Mouse (Mus musculus) thymus, postnatal 0 days (tissue): ENCODE measurements around the gene Usp19. TPM values are rescaled to one million over a fixed set of nuclear protein-coding genes. Genes with fewer than 3 reads are reported as not detected.

Experiments used
- DNase-seq: peaks from one replicate; pipeline ENCODE4 v3.0.0-alpha.2; 2015; ENCODE audit warnings: low spot score
- polyA plus RNA-seq: library from polyadenylated mRNA; unstranded; fragments of >200 nt; fragmentation: Nextera tagmentation; extraction: Ambion mirVana; gene quantifications from 2 replicates; pipeline ENCODE4 v1.2.1, GENCODE M21; 2015

Usp19 gene
- polyA plus RNA-seq = 52.3 and 57.7 TPM in 2 replicates

DNA sequence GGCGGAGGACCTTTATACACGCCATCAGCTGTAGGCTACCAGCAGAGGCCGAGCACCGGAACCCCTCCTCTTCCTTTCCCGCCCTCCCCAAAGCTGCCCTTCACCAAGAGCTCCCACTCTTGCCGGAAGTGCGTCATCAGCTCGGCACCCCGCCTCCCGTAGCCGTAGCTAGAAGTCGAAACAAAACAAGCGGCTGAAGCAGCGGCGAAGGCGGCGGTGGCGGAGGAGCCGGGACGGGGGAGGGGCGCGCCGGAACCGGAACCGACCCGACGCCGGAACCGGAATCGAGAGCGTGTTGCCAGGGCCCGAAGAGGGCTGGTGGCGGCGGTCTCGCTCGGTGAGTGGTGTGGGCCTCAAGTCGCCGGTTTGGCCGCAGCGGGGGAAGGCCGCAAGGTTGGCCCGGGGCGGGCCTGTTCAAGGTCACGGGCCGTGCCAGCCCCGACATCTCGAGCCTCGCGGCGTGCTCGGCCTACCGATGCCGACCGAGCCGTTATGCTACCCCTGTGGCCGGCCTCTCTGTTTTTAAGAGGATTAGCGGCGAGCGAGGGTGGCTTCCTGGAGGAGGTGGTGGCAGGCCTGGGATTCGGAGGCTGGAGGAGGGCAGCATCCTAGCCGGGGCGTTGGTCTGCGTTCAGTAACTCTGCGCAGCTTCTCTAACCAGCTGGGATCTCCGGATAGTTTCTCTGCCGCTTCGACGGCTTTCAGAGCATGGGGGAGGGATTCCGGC lies at the start of gene Usp19:
Usp19 (plus strand) TSS at position 44 of the 727 bp plus-strand sequence.
- peak; percentile 96 for DNase-seq

DNA sequence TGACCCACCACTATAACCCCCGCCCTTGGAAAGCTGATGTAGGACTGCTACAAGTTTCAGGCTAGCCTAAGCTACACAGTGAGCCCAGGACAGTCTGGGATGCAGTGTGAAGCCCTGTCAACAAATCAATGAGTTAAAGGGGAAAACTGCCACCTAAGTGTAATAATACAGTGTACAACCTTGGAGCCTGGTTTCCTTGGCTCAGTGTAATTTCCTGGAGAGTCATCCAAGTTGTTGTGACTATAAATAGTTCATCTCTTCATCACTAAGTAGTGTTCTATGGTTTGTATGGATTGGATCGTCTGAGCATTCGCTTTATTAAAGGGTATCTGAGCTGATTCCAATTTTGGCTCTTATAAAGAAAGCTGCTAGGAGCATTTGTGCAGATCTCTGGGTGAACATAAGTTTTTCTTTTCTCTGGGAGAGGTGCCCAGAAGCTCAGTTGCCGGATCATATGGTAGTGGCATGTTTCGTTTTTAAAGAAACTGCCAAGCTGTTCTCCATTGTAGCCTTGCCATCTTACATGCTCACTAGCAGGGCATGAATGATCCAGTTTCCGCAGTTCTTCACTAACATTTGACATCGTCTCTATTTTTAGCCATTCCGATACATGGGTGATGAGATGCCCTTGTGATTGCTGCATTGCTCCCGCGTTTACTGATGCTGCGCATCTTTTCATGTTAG lies 49.0 kb upstream of the Usp19 start:
- DNase-seq = no peak

DNA sequence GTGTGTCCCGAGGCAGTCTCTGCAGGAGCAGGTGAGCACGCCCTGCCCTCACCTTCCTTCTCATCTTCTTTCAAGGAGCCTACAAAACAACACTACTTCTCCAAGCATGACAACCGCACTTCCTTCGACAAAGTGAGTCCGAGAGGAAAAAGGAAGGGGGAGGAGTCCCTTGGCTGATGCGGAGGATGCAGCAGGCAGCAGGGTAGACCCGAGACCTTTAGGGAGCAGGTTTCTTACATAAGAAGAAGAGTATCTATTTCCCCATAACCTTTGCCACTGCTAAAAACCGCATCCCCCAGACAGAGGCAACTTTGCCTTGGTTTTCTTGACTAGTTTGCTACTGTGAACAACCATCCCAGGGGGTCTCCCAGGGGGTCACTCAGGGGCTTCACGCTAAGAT lies 45.3 kb upstream of the Usp19 start:
- no peak for DNase-seq

DNA sequence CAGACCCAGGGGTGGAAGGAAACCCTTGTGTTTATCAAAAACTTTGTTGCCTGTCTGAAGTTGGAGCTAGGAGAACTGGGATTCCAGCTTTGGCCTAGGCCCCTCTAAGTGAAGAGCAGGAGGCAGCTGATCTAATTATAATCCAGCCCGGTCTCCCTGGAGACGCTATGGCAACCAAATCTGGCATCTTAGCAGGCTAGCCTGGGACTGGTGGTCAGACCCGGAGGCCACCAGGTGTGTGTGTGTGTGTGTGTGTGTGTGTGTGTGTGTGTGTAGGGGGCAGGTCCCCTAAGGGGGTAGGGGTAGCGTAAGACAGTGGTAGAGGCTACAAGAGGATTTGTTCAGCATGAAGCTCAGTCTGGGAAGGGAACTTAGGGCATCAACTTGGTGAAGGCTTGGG lies 40.5 kb upstream of the Usp19 start:
- DNase-seq = no peak

DNA sequence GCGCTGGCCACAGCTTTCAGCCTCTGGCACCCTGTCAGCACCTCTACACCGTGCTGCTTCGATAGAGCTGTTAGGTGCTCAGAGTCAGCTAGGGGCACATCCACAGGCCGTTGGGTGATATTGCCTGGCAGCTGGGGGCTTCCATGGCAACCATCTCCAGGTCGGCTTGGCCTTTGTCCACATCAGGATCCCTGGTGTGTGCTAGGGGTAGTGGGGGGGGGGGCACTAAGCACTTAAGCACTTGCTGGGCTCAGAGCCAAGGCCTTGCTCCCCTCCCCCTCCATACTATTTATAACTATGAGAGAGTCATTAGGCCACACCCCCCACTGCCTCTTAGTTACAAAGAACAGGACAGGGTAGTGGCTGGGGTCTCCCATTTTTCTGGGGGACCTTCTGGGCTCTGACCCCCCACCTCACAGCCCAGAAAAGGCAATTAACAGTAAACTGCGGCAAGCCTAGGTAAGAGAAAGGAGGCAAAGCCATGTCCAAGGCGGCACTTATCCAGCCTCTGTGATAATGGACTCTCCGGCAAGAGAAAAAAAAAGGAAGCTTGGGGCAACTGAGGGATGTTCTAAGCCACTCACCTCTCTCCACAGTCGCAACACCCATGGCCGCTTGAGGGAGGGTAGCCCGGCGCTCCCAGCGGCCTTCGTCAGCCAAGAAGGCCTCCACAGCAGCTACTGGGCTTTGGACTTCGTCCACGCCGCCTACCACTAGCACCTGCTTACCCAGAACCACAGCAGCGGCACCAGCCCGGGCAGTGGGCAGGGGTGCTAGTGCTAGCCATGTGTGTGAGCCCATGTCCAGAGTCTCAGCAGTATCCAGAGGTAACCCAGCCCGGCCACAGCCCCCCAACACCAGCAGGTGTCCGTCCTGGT lies 39.9 kb upstream of the Usp19 start:
- DNase-seq = no peak

DNA sequence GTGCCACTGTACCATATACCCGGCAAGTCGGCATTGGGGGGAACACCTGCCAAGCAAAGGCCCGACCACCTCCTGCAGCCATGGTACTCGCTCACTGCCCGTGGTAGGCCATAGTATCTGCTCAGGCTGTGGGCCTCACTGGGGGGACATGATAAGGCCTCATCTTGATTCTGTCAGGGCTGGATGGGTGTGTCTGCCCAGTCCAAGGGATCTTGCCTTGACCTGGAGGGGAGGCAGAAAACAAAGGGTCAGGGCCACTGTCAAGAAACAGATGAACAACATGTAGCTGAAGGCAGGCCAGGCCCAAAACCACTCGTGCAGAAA lies 39.3 kb upstream of the Usp19 start:
- DNase-seq = no peak

DNA sequence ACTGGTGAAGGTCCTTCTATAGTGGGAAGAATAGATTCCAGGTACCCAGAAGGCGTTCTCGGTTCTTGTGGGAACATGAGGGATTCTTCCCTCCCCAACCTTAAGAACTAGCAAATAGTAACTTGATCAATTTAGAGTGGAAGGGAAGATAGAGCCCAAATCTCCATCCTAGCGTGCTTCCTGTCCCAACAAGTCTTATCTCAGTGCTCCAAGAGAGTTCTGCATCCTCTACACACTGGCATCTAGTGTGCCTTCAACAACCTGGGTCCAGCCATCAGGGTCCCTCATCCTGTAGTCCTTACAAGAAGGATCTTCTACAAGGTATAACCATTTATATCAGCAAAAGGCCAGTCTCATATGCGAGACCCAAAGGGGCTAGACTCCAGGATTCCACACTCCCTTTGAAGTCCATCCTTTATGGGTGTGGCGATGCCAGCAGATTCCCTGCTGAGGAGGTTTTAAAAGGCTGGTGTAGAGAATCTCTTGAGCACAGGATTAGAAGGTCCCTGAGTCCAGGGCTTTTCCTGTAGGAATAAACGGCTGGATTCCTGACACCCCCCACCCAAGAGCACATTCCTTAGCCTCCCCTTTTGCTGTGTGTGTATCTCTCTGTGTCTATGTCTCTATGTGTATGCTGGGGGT lies 38.8 kb upstream of the Usp19 start:
- DNase-seq = no peak

DNA sequence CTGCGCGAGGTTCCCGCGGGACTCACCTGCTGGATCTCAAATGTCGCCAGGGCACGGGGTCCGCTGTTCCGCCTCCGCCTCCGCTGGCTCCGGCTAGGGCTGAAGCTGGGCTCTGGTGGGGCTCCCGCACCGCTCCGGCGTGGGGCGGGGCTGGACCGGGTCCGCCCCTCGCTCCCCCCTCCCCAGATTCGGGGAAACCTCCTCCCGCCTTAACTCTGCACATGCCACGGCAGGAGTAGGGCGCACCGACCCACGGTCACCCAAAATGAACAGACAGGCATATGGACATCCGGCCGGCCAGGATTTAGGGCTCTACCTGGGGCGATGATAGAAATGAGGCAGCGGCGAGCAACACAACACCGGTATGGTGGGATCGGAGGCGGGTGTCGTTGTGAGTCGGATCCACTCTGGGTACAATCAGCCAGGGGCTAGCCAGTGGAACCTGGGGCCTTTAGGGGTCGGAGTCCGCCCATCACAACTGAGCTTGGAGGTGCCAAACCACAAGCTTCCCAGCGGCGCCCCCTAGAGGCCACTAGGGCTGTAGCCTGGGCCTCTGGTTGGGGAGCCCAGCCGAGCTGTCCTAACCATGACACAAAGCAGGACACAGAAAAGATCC lies 38.0 kb upstream of the Usp19 start:
- peak; percentile 82 for DNase-seq

DNA sequence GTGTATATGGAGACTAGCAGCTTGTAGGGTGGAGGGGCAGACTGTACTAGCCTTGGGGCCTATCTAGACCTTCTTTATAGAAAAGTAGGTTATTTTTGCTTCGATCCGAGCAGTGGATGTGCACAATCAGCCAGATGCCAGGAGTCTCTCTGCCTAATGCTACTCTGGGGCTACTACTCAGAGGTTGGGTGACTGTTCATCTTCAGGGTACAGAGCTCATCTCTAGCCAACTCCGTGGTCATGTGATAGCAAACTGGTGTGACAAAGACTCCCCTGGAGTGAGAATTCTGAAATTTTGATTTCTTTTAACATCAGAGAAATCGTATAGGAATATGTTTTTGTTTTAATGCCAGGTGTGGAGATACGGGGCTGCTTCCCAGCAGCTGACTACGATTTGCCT lies 37.5 kb upstream of the Usp19 start:
- no peak for DNase-seq

DNA sequence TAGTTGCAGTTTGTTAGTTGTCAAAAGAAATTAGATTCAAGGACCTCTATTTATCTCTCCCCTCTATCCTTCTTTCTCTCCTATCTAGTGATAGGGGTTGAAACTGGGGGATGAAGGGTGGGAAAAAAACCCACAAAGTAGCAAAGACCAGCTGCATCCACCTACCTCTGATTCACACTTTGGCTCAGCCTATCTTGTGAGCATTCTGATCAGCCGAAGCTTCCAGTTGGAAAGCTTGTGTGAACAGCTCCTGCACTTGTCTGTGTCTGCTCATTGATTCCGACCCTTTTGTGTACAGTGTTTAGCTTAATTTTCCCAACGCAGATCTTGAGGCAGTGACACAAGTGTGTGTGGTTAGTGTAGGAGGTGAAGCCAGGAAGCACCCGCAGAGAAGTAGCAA lies 36.9 kb upstream of the Usp19 start:
- no peak for DNase-seq

DNA sequence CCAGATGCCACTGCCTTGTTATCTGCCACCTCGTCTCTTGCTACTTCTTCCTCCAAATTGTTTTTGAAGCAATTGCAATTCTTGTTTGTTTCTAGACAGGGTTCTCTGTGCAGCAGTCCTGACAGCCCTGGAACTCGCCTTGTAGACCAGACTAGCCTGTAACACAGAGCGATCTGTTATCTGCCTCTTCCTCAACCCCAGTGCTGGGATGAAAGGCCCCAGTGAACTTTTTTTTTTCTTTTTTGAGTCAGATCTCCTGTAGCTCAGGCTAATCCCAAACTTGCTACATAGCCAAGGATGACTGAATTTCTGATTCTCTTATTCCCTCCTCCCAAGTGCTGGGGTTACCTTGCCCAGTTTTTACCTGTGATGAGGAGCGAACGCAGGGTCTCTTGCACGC lies 36.0 kb upstream of the Usp19 start:
- DNase-seq = no peak

DNA sequence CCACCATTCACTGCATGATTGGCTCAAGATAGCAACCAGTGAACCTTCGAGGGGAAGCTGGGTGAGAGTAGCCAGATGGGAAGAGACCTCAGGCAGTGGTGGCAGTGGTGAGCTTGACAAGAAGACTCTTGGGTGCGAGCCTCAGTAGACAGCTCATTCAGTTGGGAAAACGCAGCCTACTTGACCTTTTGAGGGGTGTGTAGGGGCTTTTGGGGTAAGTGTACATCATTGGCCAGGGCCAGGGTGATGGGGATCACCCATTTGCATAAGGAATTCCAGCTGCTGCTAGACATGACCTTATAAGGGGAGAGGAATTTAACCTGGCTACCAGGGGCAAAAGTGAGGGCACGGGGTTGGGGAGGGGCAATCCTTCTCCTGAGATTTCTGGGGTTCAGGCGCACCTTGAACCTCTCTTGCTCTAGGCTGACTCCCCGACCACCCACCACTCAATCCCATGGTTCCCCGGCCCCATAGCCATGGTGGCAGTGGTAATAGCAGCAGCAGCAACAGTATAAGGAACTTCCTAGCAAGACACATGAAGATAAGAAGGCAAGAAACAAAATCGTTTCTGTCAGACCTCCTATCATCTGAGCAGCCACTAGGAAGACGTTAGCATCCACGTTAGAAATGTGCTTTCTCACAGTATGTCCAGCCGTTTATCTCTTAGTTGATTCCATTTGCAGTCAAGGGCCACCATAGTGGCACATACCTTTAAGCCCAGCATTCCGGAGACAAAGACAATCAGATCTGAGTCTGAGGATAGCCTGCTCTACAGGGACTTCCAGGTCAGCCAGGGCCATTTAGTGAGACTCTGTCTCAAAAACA lies 34.4 kb upstream of the Usp19 start:
- no peak for DNase-seq

DNA sequence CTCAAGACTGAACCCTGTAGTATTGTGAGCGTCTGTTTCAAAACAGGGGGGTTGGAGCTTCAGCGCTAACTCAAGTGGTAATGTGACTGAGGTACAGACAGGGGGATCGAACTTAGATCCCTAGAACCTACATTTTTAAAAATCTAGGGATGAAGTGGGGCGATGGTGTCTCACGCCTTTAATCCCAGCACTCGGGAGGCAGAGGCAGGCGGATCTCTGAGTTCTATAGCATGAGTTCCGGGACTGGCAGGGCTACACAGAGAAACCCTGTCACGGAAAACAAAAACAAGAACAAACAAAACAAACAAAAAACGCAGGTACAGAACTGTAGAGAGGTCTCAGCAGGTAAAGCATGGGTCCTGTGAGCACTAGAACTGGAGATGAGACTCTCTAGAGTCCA lies 33.4 kb upstream of the Usp19 start:
- no peak for DNase-seq

DNA sequence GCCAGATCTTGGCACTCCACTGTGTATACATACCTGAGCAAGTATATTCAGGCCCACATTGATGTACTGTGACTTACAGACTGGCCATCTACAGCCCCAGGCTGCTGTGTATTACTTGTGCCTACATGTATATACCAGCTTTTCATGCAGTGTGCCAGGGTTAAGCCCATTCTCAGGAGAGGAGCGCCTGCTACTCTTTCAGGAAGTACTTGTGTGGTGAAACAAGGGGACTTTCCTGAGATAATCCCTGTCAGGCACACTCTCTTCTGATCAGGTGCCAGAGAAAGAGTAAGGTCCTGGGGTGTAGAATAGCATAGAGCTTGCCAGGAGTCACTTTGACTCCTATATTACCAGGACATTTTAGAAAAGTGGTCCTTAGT lies 30.5 kb upstream of the Usp19 start:
- no peak for DNase-seq

DNA sequence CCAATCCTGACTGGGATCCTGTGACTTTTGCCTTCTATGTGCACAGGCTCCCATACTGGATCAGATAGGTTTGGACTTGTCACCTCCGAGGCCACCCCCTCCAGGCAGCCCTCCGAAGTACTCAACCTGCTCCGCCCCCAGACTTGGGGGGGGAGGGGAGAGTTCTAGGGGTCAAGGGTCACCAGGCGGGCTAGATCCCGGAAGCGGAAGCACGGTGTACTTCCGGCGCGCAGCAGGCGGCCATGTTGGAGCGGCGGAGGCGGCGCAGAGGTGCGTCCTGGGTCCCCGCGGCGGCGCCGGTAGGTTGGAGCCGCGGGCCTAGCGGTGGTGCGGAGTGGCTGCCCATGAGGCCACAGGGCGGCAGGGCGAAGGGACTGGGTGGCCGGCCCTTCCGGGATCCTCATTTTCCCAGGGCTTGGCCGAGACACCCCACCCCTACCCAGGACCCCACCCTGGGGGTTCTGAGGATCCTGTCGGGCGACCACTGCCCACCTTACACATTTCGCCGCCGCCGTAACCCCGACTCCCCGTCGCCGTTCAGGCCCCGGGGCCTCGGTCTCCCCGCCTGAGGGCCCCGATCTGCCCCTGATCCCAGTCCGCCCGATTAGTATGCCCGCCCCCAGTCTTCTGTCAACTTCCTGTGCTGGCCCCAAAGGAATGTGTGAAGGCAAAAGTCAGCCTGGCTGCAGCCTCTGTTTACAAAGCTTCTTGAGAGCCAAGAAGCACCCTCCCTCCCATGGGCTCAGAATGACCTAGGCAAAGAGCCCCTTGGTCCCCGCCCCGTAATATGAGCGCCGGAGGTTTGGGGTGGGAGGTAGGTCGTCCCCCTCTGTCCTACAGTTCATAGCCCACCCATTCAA lies 29.9 kb upstream of the Usp19 start, which contains the start of gene Ccdc71:
Ccdc71 (plus strand) TSS at position 209 of the 860 bp plus-strand sequence.
- peak; percentile 89 for DNase-seq

DNA sequence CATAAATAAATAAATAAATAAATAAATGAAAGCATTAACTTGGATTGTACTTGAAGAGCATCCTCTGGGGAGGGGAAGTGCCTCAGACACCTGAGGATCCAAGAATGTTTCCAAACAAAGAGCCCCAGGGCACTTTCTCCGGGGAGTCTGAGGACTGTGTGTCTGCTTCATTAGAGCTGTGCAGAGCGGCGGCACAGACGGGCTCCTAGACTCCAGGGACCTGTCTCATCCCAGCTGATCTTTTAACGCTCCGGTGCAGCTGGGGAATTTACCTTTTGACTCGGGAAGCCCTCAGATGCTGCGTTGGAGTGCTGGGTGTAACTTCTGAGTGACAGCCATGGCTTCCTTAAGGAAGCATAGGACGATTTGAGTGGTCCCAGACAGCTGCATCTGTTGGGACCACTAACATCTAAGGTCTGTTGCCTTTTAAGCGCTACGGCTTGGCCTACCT lies 29.2 kb upstream of the Usp19 start, which contains the start of gene Klhdc8b:
Klhdc8b (minus strand) TSS at position 401 of the 451 bp plus-strand sequence.
- no peak for DNase-seq

DNA sequence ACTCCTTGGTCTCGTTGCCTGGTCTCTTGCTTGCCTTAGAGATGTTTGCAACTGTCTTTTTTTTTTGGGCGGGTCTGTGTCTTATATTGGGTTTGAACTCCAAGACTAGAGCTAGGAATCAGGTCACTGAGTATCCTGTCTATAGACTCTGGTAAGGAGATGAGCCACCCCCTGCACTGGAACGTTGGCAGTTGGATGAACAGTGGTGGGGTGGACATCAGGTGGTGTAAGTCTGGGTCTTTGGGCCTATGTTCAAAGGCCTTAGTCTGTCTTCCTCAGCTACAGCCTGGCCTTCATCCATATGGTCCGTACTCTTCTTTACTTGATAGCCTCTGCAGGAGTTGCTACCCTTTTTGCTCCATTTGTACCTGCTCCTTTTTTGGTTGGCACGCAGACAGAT lies 28.7 kb upstream of the Usp19 start:
- DNase-seq = no peak

DNA sequence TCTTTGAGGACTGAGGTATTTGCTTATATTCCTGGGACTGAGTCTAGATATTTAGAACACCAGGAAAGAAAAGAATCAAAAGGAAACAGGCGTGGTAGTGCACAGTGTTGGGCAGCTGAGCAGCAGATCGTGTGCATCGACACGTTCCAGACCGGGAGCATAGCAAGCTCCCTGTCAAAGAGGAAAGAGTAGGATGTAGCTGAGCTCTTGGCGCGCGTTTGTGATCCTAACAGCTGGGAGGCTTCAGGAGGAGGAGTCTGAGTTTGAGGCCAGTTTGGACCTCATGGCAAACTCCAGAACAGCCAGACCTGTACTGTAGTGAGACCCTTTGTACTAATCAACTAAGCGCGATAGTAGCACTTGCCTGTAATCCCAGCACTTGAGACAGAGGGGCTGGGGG lies 28.2 kb upstream of the Usp19 start:
- DNase-seq = no peak

DNA sequence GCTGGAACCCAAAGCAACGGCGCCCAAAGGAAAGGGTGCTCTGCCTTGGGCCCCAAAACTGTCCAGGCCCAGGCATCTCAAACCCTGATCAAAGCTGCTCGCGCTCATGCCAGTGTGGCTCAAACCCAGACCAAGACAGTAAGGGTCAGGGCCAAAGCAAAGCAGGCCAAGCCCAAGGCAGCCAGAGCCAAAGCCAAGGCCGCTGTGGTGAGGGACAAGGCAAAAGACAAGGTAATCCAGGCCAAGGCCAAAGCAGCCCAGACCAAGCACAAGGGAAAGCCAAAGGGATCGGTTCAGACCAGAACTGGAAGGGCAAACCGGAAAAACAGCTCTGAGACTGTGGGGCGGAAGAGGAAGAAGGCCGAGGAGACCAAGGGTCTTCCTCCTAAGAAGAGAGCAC lies 26.7 kb upstream of the Usp19 start:
- no peak for DNase-seq
